Mouse (Mus musculus) cerebellum, adult 2 months (tissue): ENCODE results near the gene Sez6l. TPM values are rescaled to one million over a fixed set of nuclear protein-coding genes. Genes with fewer than 3 reads are reported as not detected.

ENCODE experiments used
- DNase-seq, 2 experiments: peaks; one replicate each; pipeline ENCODE4 v3.0.0; 2021
- H3K27ac ChIP-seq: fragments of 200-500 bp; 2 replicates; pipeline ENCODE4 v1.5.1; 2012; ENCODE audit warnings: low read length, control low read depth, inconsistent platforms; ENCODE audit not compliant: insufficient read depth
- H3K27me3 ChIP-seq: fragments of 200-500 bp; 2 replicates; pipeline ENCODE4 v1.6.1; 2012; ENCODE audit warnings: inconsistent platforms, mild to moderate bottlenecking, low read length, moderate library complexity; ENCODE audit not compliant: control insufficient read depth, insufficient read depth
- H3K4me1 ChIP-seq: fragments of 200-500 bp; 2 replicates; pipeline ENCODE4 v1.6.1; 2011; ENCODE audit warnings: low read length; ENCODE audit not compliant: control insufficient read depth, insufficient read depth
- H3K4me3 ChIP-seq: fragments of 200-500 bp; replicated peaks from 2 replicates; pipeline ENCODE3; 2011; ENCODE audit warnings: mild to moderate bottlenecking, low read depth, low read length, control low read depth; ENCODE audit not compliant: insufficient read depth
- CTCF ChIP-seq: fragments of 200-500 bp; IDR thresholded peaks from 2 replicates; pipeline ENCODE4 v1.5.1; 2011; ENCODE audit warnings: low read depth, mild to moderate bottlenecking, control low read depth, low read length, moderate library complexity, borderline replicate concordance; ENCODE audit not compliant: insufficient read depth
- POLR2A ChIP-seq: fragments of 200-500 bp; IDR thresholded peaks from 2 replicates; pipeline ENCODE4 v1.6.1; 2011; ENCODE audit warnings: low read length, control low read depth, borderline replicate concordance; ENCODE audit not compliant: insufficient read depth
- WGBS: fragments of 180-500 bp; shearing (Covaris S2); methylation state at CpG from one replicate; pipeline ENCODE4 v1.1.7; 2018; 5-methylcytosine and 5-hydroxymethylcytosine counted together
- polyA plus RNA-seq: library from polyadenylated mRNA; depleted of rRNA; stranded (reverse); fragments of >200 nt; gene quantifications from 2 replicates; pipeline ENCODE4 v1.2.3, GENCODE M21; 2012; rRNA removed

Sez6l gene
- polyA plus RNA-seq: 81.5 and 93.9 TPM in 2 replicates

DNA sequence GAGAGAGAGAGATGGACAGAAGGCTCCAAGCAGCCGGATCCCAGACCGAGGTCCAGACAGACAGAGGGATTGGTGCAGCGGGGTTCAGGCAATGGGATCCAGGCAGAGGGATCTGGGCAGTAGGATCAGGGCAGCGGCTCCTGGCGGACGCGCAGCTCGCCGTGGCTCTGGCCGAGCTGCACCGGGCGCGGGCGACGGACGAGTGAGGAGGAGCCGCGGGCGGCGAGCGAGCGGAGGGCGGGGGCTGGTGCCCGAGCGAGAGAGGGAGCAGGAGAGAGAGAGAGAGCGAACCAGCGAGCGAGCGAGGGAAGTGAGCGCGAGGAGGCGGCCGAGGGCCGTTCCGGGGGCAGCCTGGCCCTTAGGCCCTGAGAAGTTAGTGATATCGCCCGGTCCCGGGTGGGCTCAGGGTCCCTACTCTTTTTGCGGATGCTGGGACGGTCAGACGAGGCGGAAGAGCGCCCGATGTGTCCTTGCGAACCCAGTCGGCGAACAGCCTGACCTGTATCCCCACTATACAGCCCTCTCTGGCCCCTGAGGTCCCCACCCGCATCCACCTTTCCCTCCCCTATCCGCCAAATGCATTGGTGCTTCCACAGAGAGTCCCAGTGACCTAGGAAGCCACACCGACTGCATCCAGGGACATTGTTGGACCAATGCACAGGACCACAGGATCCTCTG, at the start of gene Sez6l:
TSS of gene Sez6l (minus strand) at position 193 of the 678 bp plus-strand sequence.
- under 1% methylated on average over 49 of the region's 50 CpGs for WGBS
- Histone ChIP-seq H3K4me3 (peak within 1 kb of the TSS; percentile 86), H3K4me1 (peaks cover 15% of the 10 kb centered on the region), H3K27ac (peak within 1 kb of the TSS; percentile 92), H3K27me3 (no peaks in the 10 kb centered on the region)
- DNase-seq: peak; percentile 91 to 93
- peak; percentile 89 for TF ChIP-seq POLR2A
- TF ChIP-seq CTCF: peak; percentile 38; the same call in 1 of the 2 replicates

DNA sequence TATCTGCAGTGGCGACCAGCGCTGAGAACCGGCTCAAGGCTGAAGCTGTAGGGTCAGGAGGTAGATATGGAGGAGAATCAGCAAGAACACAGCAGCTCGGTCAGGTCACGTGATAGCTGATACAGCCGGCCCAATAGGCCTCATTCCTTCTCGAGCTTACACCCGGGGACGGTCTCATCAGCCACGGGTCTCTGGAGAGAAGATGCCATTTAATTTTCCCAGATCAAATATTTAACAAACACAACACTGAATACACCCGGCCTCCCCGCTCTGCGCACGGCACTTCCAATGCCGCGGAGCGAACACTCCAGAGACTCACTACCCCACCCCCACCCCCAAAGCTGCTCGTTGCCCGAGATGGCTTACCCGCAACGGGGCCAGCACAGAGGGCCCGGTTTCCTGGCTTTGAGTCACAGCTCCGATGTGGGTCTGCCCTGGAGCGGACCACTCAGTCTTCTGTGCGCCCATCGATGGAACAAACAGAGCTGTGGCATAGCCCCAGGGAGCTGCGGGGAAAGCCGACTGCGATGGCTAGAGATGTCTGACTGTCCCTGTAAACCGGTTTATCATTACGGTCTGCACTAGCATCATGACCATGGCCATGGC, 48.7 kb upstream of the Sez6l start:
- Histone ChIP-seq H3K4me1 (no peaks in the 10 kb centered on the region), H3K27ac (no peak overlapping the region), H3K27me3 (no peaks in the 10 kb centered on the region), H3K4me3 (no peak overlapping the region)
- no peak for DNase-seq
- TF ChIP-seq POLR2A (no peak), CTCF (no peak)
- WGBS: 73% methylated on average over 31 of the region's 31 CpGs

DNA sequence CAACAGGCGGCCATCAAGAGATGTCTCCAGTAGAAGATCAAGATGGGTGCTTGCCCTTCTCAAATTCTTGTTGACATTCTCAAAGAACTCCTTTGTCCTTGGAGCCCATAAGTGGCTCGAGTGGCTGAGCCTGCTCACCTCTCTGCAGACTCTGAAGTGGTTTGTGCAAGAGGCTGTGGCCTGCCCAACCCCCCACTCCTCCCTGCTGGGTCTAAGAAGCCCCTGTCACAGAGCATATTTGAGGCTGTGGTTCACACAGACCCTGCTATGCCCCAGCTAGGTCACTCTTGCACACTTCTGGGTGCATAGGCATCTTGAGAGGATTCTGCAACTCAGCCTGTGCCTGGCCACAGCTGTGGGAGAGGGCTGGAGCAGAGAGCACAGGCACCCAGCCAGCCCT, 46.0 kb upstream of the Sez6l start:
- Histone ChIP-seq H3K4me3 (no peak overlapping the region), H3K4me1 (no peaks in the 10 kb centered on the region), H3K27me3 (no peaks in the 10 kb centered on the region), H3K27ac (no peak overlapping the region)
- no peak for DNase-seq
- 82% methylated on average over 2 of the region's 2 CpGs for WGBS
- TF ChIP-seq POLR2A: no peak

DNA sequence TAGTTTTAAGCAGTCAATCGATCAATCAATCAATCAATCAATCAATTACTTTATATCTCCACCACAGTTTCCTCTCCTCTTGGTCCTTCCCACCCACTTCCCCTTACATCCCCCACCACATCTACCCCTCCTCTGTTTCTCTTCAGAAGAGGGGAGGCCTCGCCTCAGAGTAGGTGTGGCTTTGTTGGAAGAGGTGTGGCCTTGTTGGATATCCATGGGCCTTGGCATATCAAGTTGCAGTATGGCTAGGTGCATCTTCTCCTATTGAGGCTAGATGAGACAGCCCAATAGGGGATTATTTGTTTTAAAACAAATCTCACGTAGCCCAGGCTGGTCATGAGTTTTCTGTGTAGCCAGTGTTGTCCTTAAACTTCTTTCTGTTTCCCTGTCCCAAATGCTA, 43.3 kb upstream of the Sez6l start:
- H3K4me3 ChIP-seq: no peak overlapping the region
- 90% methylated on average over 3 of the region's 3 CpGs for WGBS
- no peak overlapping the region for H3K27ac ChIP-seq
- H3K4me1 ChIP-seq: peaks cover 5% of the 10 kb centered on the region
- DNase-seq: no peak
- no peaks in the 10 kb centered on the region for H3K27me3 ChIP-seq
- no peak for TF ChIP-seq POLR2A
- no peak for TF ChIP-seq CTCF

DNA sequence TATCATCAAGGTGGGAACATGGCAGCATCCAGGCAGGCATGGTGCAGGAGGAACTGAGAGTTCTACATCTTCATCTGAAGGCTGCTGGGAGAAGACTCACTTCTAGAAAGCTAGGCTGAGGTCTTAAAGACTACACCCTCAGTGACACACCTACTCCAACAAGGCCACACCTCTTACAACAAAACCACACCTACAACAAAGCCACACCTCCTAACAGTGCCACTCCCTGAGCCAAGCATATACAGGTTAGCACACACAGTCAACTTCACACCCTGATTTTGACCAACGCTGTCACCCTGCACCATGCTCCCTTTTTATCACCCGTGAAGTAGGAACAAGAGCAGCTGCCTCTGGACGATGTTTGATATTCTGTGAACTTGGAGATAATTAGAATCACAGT, 42.4 kb upstream of the Sez6l start:
- Histone ChIP-seq H3K4me3 (no peak overlapping the region), H3K4me1 (peaks cover 5% of the 10 kb centered on the region), H3K27ac (no peak overlapping the region), H3K27me3 (no peaks in the 10 kb centered on the region)
- TF ChIP-seq POLR2A (no peak), CTCF (no peak)
- DNase-seq: no peak
- 90% methylated on average over 3 of the region's 3 CpGs for WGBS

DNA sequence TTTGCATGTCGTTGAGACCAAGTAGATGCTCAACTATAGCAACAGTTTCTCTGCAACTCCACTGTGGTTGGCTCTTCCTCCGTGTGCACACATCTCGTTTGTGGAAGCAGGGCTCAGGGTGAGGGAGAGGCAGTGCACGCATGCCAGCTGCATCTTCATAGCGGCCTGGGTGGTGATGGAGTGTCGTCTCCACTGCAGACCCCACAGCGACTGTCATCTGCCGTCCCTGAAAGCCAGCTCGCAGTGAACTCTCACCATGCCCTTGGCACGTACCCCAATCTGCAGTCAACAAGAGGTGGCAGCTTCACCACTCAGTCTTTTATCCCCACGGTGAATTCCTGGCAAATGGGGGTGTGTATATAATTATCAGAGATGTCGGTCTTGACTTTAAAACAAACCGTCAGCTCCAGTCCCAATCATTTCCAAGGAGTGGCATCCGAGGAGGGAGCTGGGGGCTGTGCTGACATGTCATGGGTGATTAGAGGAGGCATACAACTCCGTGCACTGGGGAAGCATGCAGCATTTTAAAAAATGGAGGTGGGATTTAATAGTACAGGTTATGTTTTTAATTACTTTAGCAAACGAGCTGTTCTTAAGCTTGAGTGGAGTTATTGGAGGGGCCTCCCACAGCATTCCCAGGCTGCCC, 40.7 kb upstream of the Sez6l start:
- H3K4me1 ChIP-seq: peaks cover 5% of the 10 kb centered on the region
- TF ChIP-seq CTCF (no peak), POLR2A (no peak)
- no peak overlapping the region for H3K27ac ChIP-seq
- no peak overlapping the region for H3K4me3 ChIP-seq
- 38% methylated on average over 16 of the region's 16 CpGs for WGBS
- no peak for DNase-seq
- H3K27me3 ChIP-seq: no peaks in the 10 kb centered on the region

DNA sequence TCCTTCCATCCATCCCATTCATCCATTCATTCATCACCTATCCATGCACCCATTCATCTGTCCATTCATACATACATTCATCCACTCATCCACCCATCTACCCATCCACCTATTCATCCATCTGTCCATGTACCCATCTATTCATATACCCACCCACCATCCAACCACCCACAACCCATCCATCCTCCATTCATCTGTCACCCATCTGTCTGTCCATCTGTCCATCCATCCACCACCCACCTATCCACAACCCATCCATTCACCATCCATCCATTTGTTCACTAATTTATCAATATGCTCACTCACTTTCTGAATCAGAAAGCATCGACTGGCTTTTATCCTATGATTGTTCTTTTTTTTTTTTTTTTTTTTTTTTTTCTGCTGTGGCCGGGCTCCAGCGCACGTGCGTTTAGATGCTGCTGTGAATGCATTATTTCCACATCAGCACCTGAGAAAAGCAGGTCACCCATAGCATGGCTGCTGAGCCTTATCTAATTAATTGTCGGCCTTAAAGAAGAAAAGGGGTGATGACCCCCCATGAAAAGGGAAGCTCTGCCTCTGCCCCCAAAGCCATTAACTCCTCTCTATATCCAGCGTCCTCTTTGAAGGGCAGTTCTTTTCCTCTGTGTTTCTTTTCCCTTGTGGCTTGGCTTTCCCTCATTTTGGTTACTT, 39.1 kb upstream of the Sez6l start:
- DNase-seq: no peak
- Histone ChIP-seq H3K4me1 (peaks cover 5% of the 10 kb centered on the region), H3K4me3 (no peak overlapping the region), H3K27ac (no peak overlapping the region), H3K27me3 (no peaks in the 10 kb centered on the region)
- 55% methylated on average over 7 of the region's 7 CpGs for WGBS
- no peak for TF ChIP-seq POLR2A
- no peak for TF ChIP-seq CTCF
